Mouse (Mus musculus) E14TG2a.4 (cell line): ENCODE measurements at regions not wholly inside any gene's neighbourhood (a gene's known extent, or its start where the extent isn't known, plus 50 kb on each side); places are given as distances from the start of the nearest gene placed in this dataset.

ENCODE experiments used
- H3K27me3 ChIP-seq: 2 replicates; pipeline ENCODE4 v1.6.1; 2014; ENCODE audit warnings: low read length, control low read depth; ENCODE audit not compliant: insufficient read depth
- H3K36me3 ChIP-seq: 2 replicates; pipeline ENCODE4 v1.6.1; 2014; ENCODE audit warnings: low read length, control low read depth; ENCODE audit not compliant: insufficient read depth
- H3K4me1 ChIP-seq: replicated peaks from 2 replicates; pipeline ENCODE4 v1.6.1; 2014; ENCODE audit warnings: low read depth, low read length, control low read depth
- H3K4me3 ChIP-seq: replicated peaks from 2 replicates; pipeline ENCODE4 v1.5.1; 2014; ENCODE audit warnings: mild to moderate bottlenecking, low read length
- H3K9me3 ChIP-seq: 2 replicates; pipeline ENCODE4 v1.6.1; 2014; ENCODE audit warnings: low read length, control low read depth
- CTCF ChIP-seq: conservative IDR thresholded peaks from 2 replicates; pipeline ENCODE4 v1.5.1; 2014; ENCODE audit warnings: low read length
- NANOG ChIP-seq: IDR thresholded peaks from 2 replicates; pipeline ENCODE4 v1.6.1; 2014; ENCODE audit warnings: borderline replicate concordance, low read length, mixed read lengths
- POU5F1 ChIP-seq: IDR thresholded peaks from 2 replicates; pipeline ENCODE4 v1.6.1; 2014; ENCODE audit warnings: low read length, borderline replicate concordance

DNA sequence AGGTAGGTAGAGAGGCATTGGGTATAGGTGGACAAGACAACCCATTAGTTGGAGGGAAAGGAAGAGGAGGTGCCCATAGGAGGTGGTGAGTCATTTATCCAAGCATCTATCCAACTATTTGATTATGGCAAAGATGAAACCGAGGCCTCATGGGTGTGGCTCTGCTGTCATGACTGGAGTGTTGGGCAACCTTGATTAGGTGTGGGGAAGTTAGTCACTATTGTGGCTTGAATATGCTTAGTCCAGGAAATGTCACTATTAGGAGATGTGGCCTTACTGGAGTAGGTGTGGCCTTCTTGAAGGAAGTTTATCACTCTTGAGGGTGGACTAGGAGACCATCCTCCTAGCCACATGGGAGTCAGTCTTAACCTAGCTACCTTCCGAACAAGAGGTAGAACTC, 281.2 kb upstream of the Rpl38 start:
- Histone ChIP-seq H3K4me3 (no peak overlapping the region), H3K36me3 (no peaks in the 10 kb centered on the region), H3K27me3 (peaks cover 23% of the 10 kb centered on the region; the same call in 1 of the 2 replicates), H3K9me3 (peaks cover 12% of the 10 kb centered on the region), H3K4me1 (no peaks in the 10 kb centered on the region)
- no peak for TF ChIP-seq POU5F1
- TF ChIP-seq NANOG, result no peak
- TF ChIP-seq CTCF, result no peak

DNA sequence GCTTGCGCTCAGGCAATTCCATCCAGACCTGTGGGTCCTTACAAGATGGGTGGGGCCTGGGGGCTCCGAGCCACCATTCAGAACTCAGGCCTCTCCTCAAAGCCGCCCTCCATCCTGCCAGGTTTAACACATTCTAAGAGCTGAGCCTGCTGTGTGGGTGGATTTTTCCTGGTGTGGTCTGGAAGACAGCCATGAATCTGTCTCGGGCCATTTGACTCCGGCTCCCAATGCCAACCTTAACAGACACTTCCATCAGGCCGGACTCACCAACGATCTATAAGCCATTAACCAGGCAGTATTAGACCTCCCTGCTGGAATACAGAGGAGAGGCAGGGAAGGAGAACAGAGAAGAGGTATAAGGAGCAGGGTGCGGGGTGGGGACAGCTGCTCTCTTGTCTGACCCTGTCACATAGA, 288.9 kb upstream of the Rpl38 start:
- H3K9me3 ChIP-seq, result peaks cover under 1% of the 10 kb centered on the region; the same call in 1 of the 2 replicates
- no peak overlapping the region for H3K4me3 ChIP-seq
- peaks cover 13% of the 10 kb centered on the region for H3K27me3 ChIP-seq
- no peaks in the 10 kb centered on the region for H3K36me3 ChIP-seq
- TF ChIP-seq NANOG (no peak), POU5F1 (no peak), CTCF (no peak)
- no peaks in the 10 kb centered on the region for H3K4me1 ChIP-seq

DNA sequence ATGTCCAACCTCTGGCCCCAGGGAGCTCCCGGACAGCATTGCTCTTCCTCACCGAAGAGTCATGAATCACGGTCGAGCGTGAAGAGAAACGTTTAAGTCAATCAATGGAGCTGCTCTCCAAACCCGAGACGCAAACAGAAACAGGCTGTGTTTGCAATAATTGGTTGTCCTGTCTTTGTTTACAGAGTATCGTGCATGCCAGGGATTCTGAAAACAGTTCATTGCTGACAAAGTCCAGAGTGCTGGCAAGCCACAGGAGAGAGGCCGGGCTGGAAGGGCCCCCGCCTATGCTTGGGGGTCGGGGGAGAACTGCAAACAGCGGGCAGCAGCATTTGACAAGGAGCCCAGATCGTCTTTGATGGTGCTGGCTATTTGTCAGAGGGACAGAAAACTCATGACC, 292.4 kb upstream of the Rpl38 start:
- Histone ChIP-seq H3K36me3 (no peaks in the 10 kb centered on the region), H3K4me3 (no peak overlapping the region), H3K9me3 (peaks cover 5% of the 10 kb centered on the region; the same call in 1 of the 2 replicates), H3K4me1 (no peaks in the 10 kb centered on the region), H3K27me3 (peaks cover 6% of the 10 kb centered on the region)
- TF ChIP-seq NANOG, result no peak
- TF ChIP-seq CTCF, result no peak
- TF ChIP-seq POU5F1, result no peak

DNA sequence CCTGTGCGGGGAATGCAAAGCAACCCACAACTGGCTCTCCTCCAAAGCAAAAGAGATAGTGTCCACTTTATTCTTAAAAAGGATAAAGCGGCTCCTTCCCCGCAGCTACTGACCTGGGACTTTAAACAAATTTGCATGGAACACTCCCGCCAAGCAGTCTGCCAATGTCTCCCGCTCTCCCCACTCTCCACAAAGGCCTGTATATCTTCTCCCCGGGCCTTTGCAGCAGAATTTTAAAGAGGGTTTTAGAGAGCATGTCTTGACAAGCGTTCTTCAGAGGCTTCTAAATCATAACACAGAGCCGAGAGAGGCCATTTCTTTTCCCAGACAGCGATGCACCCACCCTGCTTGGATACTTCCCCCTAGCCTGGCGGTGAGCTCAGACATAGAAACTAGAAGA, 297.6 kb upstream of the Rpl38 start:
- Histone ChIP-seq H3K9me3 (peaks cover 5% of the 10 kb centered on the region; the same call in 1 of the 2 replicates), H3K27me3 (peaks cover 20% of the 10 kb centered on the region), H3K36me3 (no peaks in the 10 kb centered on the region), H3K4me3 (no peak overlapping the region), H3K4me1 (no peaks in the 10 kb centered on the region; the same call in 1 of the 2 replicates)
- TF ChIP-seq POU5F1 (no peak), NANOG (no peak), CTCF (no peak)

DNA sequence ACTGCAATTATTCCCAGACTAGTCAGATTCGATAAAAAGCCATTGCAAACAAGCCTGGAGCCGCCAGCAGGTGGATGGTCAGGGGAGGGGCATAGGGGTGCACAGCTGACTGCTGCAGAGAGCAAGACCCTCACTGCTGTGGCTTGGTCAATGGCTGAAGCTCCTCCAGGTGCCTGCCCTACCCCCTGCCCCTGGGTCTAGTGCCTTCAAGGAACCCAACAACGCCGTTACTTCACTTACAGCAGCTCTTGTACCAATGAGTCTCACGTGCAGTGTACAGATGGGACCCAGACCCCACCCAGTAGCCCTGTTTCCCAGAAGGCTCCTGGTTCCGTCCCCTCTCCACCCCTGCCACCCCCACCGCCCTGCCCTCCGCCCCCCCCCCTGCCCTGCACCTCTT, 300.5 kb upstream of the Rpl38 start:
- Histone ChIP-seq H3K4me3 (no peak overlapping the region), H3K27me3 (peaks cover 20% of the 10 kb centered on the region), H3K4me1 (no peaks in the 10 kb centered on the region; the same call in 1 of the 2 replicates), H3K9me3 (no peaks in the 10 kb centered on the region), H3K36me3 (no peaks in the 10 kb centered on the region)
- no peak for TF ChIP-seq NANOG
- no peak for TF ChIP-seq POU5F1
- no peak for TF ChIP-seq CTCF

DNA sequence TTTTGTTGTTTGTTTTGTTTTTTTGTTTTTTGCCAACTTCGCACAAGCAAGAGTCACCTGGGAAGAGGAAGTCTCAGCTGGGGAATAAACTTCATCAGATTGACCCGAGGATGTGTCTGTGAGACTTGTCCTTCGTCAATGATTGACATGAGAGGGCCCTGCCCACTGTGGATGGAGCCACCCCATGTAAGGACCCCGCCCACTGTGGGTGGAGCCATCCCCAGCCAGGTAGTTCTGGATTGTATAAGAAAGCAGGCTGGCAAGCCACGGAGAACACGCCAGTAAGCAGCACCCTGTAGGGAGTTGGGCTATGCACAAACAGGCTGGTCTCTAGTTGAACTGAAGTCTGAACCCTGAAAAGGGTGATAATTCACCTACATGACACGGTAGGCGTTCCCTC, 294.1 kb upstream of the Sdk2 start:
- TF ChIP-seq NANOG, result no peak
- no peak for TF ChIP-seq POU5F1
- no peak for TF ChIP-seq CTCF
- Histone ChIP-seq H3K36me3 (no peaks in the 10 kb centered on the region), H3K4me3 (no peak overlapping the region)

DNA sequence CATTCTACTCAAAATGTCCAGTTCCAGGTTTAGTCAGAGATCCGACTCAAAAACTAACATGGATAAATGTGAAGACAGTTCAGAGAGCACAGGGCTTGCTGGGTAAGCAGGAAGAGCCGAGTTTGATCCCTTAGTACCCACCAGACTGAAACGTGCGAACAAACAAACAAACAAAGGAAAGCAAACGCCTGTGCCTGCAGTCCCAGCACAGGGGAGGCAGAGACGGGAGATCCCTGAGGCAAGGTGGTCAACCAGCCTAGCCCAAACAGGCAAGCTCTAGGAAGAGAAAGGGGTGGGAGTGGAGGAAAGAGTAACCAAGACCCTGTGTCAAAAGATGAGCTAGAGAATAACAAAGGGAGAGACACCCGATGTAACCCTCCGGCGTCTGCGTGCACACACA, 293.5 kb upstream of the Sdk2 start:
- no peaks in the 10 kb centered on the region for H3K36me3 ChIP-seq
- 0 out of 2 replicates have a peak, but pooled peaks cover 3% of the 10 kb centered on the region for H3K9me3 ChIP-seq
- H3K27me3 ChIP-seq, result no peaks in the 10 kb centered on the region
- H3K4me1 ChIP-seq, result no peaks in the 10 kb centered on the region
- no peak for TF ChIP-seq NANOG
- H3K4me3 ChIP-seq, result no peak overlapping the region

More for the DNA sequence above, 294.1 kb upstream of the Sdk2 start:
- H3K9me3 ChIP-seq, result 0 out of 2 replicates have a peak, but pooled peaks cover 3% of the 10 kb centered on the region
- no peaks in the 10 kb centered on the region for H3K4me1 ChIP-seq
- H3K27me3 ChIP-seq, result no peaks in the 10 kb centered on the region

DNA sequence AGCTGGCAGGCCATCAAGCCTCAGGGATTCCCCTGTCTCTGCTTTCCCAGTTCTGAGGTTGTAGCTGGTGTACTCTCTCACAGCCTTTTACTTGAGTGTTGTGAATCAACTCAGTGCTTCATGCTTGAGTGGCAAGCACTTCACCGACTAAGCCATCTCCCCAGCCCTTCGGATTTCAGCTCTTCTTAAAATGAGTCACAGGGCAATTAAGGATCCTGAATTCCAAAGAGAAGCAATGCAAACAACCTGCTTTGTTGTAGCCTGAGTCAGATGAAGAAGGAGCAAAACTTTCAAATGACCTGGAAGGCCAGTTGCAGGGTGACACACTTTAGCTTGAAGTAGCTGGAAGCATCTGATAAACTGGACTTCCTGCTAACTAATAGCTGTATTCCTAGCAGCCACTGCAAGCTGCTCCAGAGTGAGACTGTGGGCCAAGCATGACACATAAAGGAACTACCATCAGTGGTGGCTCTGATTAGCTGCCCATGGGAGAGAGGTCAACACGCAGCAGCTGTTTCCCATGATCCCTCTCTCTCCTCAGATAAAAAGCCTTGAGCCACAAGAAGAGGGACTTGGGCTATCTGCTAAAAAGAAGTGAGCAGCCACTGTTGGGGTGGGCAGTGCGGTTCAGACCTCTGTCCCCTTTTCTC, 285.4 kb upstream of the Sdk2 start:
- TF ChIP-seq CTCF, result no peak
- no peak for TF ChIP-seq NANOG
- TF ChIP-seq POU5F1, result no peak
- Histone ChIP-seq H3K4me3 (no peak overlapping the region), H3K9me3 (no peaks in the 10 kb centered on the region), H3K4me1 (no peaks in the 10 kb centered on the region), H3K36me3 (no peaks in the 10 kb centered on the region), H3K27me3 (no peaks in the 10 kb centered on the region; the same call in 1 of the 2 replicates)
